Mouse (Mus musculus) midbrain, embryonic 16.5 days (tissue): Measurements from ENCODE around the gene Slc34a2. TPM values are rescaled to one million over a fixed set of nuclear protein-coding genes. Genes with fewer than 3 reads are reported as not detected.

ENCODE experiments used
- ATAC-seq: fragments of 200-750 bp; cut with Nextera tagmentation; 2 replicates; pipeline ENCODE4 v1.8.0; 2017; ENCODE audit warnings: moderate TSS enrichment
- H3K27ac ChIP-seq: fragments of 300-500 bp; sonication (generic); 2 replicates; pipeline ENCODE4 v1.5.1; 2014; ENCODE audit warnings: mild to moderate bottlenecking, low read length, mixed read lengths
- H3K27me3 ChIP-seq: fragments of 300-500 bp; sonication (generic); 2 replicates; pipeline ENCODE4 v1.6.1; 2014; ENCODE audit warnings: low read depth, low read length, mixed read lengths; ENCODE audit not compliant: control insufficient read depth, insufficient read depth
- H3K36me3 ChIP-seq: fragments of 300-500 bp; sonication (generic); 2 replicates; pipeline ENCODE4 v1.6.1; 2014; ENCODE audit warnings: mild to moderate bottlenecking, low read length, moderate library complexity, mixed read lengths; ENCODE audit not compliant: control insufficient read depth, insufficient read depth
- H3K4me1 ChIP-seq: fragments of 300-500 bp; sonication (generic); 2 replicates; pipeline ENCODE4 v1.6.1; 2014; ENCODE audit warnings: mild to moderate bottlenecking, low read length, mixed read lengths; ENCODE audit not compliant: control insufficient read depth, insufficient read depth
- H3K4me2 ChIP-seq: fragments of 300-500 bp; sonication (generic); 2 replicates; pipeline ENCODE4 v1.6.1; 2014; ENCODE audit warnings: mild to moderate bottlenecking, low read length, mixed read lengths
- H3K4me3 ChIP-seq: fragments of 300-500 bp; sonication (generic); 2 replicates; pipeline ENCODE4 v1.5.1; 2014; ENCODE audit warnings: low read depth, mild to moderate bottlenecking, low read length, moderate library complexity, mixed read lengths
- H3K9ac ChIP-seq: fragments of 300-500 bp; sonication (generic); 2 replicates; pipeline ENCODE4 v1.6.1; 2014; ENCODE audit warnings: low read depth, low read length, mixed read lengths
- H3K9me3 ChIP-seq: fragments of 300-500 bp; sonication (generic); replicated peaks from 2 replicates; pipeline ENCODE4 v1.6.1; 2014; ENCODE audit warnings: mild to moderate bottlenecking, low read length, mixed read lengths; ENCODE audit not compliant: control insufficient read depth, poor library complexity, severe bottlenecking
- WGBS: fragments of 180-500 bp; shearing (Covaris S2); extraction: QIAGEN DNeasy Blood & Tissue Kit; methylation state at CpG from one replicate; pipeline ENCODE4 v1.1.7; 2014; 5-methylcytosine and 5-hydroxymethylcytosine counted together
- polyA plus RNA-seq: library from polyadenylated mRNA; unstranded; fragments of >200 nt; fragmentation: Nextera tagmentation; extraction: Ambion mirVana; gene quantifications from 2 replicates; pipeline ENCODE4 v1.2.1, GENCODE M21; 2015

Slc34a2 gene
- polyA plus RNA-seq, 1 experiment from 2014 or later, result 0.15 TPM

DNA sequence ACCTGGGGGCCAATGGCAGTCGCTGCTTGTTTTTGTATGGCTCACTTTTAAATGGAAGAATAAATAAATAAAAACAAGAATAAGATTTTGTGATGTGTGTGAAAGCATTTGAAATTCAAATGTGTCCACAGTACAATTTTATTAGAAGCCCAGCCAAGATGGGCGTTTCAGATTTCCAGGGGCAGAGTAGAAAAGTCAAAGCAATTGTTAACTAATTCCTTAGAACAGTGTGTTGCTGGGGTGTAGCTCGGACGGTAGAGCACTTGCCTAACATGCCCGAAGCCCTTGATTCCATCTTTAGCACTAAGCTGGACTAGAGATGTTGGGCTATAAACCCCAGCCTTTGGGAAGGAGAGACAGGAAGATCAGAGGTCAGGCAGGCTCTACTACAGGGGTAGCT, 73.2 kb downstream of the Slc34a2 start:
- Histone ChIP-seq H3K4me1 (peaks cover 10% of the 10 kb centered on the region; the same call in 1 of the 2 replicates), H3K9me3 (no peaks in the 10 kb centered on the region), H3K4me2 (no peak overlapping the region), H3K9ac (no peak overlapping the region), H3K27ac (no peak overlapping the region), H3K36me3 (no peaks in the 10 kb centered on the region), H3K4me3 (no peak overlapping the region), H3K27me3 (no peaks in the 10 kb centered on the region)
- 51% methylated on average over 5 of the region's 5 CpGs for WGBS
- ATAC-seq, result 0 out of 2 replicates have a peak, but pooled peaks have one; percentile 36

DNA sequence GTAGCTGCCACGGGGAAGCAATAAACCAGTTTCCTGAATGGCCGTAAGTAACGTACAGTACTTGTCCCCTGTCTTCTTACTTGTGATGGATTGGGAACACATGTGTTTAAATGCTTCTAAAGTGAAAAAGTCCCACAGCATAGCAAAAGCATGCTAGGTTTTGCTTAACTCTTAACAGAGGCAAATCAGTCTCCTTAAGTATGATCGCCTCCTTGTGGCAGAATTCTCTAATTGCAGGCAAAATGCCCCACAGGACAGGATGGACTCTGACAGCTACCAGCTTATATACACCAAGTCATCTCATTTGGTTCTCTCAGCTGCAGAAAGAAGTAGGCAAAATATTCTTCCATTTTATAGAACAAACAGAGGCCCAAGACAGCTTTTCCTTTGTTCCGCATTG, 75.1 kb downstream of the Slc34a2 start:
- Histone ChIP-seq H3K27me3 (no peaks in the 10 kb centered on the region), H3K4me1 (peaks cover 10% of the 10 kb centered on the region; the same call in 1 of the 2 replicates), H3K27ac (no peak overlapping the region), H3K9ac (no peak overlapping the region), H3K4me3 (no peak overlapping the region), H3K36me3 (peaks cover 2% of the 10 kb centered on the region; the same call in 1 of the 2 replicates), H3K9me3 (no peaks in the 10 kb centered on the region), H3K4me2 (no peak overlapping the region)
- no peak for ATAC-seq
- 93% methylated on average over 5 of the region's 5 CpGs for WGBS

DNA sequence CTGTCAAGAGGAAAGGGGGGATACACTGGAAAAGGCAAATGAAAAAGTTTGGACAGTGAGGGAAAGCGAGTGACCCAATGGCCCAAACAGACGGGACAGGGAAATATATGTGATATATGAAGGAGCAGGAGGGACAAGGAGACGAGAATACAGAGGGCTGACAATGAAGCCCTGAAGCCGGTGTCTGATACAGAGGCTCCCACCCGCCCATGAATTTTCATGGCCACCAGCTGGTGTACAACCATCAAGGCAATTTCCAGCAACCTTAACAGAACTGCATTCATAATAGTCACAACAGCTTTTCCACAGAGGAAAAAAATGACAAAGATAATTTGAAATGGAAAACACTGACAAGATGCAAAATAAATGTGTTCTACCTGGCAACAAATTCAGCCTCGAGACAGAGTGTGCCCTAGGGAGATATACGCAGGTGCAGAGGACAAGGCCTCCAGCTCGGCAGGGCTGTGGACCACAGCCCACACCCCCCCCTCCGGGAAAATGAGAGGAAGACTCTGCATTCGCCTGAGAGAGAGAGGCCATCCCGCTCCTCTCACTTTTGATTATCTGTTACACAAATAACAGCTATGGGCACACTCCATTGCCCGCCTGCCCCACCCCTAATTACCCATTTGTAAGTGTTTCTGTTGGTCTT, 76.9 kb downstream of the Slc34a2 start:
- Histone ChIP-seq H3K9ac (no peak overlapping the region), H3K27ac (no peak overlapping the region), H3K4me1 (peaks cover 10% of the 10 kb centered on the region; the same call in 1 of the 2 replicates), H3K4me2 (no peak overlapping the region), H3K4me3 (no peak overlapping the region), H3K27me3 (no peaks in the 10 kb centered on the region), H3K36me3 (peaks cover 2% of the 10 kb centered on the region; the same call in 1 of the 2 replicates), H3K9me3 (no peaks in the 10 kb centered on the region)
- 60% methylated on average over 12 of the region's 12 CpGs for WGBS
- peak; percentile 63 for ATAC-seq

DNA sequence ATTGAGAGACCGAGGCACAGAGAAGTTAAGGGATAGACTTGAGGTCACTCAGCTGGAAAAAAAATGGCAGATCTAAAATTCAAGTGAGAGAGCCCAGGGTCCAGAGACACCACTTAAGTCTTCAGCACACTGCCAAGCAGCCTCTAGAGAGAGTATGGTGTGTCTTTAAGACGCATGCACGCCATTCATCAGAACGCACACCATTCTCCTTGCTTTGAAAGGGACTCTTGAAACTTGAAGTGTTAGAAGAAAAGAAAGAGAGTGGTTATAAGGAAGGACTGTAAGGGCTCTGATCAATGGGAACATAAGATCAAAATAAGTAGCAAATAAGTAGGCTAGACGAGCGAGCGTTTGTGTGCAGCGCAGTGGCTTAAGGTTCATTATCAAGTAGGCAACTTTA, 80.3 kb downstream of the Slc34a2 start:
- no peak overlapping the region for H3K9ac ChIP-seq
- 79% methylated on average over 8 of the region's 8 CpGs for WGBS
- ATAC-seq, result no peak

DNA sequence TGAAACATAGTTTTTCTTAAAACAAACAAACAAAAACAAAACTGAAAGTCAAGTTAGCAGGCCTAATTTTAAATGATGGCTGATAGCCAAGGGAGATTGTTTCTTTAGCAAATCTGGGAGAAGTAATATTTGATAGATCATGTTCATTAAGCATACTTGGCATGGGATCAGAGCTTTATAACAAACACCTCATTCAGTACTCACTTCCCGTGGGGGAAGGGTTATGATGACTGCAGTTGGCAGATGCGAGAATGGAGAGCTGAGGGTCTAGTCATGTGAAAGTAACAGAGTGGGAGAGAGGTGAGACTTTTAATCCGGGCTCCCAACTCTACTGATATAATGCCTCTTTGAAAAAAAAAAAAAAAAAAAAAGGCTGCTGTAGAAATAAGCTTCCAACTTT, 81.8 kb downstream of the Slc34a2 start:
- H3K27ac ChIP-seq, result no peak overlapping the region
- H3K9me3 ChIP-seq, result no peaks in the 10 kb centered on the region
- peaks cover 9% of the 10 kb centered on the region; the same call in 1 of the 2 replicates for H3K36me3 ChIP-seq
- ATAC-seq, result no peak
- H3K4me1 ChIP-seq, result peaks cover 15% of the 10 kb centered on the region
- 57% methylated on average over 3 of the region's 3 CpGs for WGBS
- no peak overlapping the region for H3K4me2 ChIP-seq
- no peak overlapping the region for H3K9ac ChIP-seq
- no peak overlapping the region for H3K4me3 ChIP-seq
- H3K27me3 ChIP-seq, result no peaks in the 10 kb centered on the region

More for the DNA sequence above, 80.3 kb downstream of the Slc34a2 start:
- H3K27ac ChIP-seq, result no peak overlapping the region
- no peak overlapping the region for H3K4me2 ChIP-seq
- H3K4me3 ChIP-seq, result no peak overlapping the region
- H3K27me3 ChIP-seq, result no peaks in the 10 kb centered on the region
- H3K4me1 ChIP-seq, result peaks cover 9% of the 10 kb centered on the region
- H3K9me3 ChIP-seq, result no peaks in the 10 kb centered on the region
- peaks cover 9% of the 10 kb centered on the region; the same call in 1 of the 2 replicates for H3K36me3 ChIP-seq

Other genes starting within 250 kb of the Slc34a2 start
- gene Anapc4, start 204.1 kb upstream of the Slc34a2 start, polyA plus RNA-seq, result 115 and 117 TPM in 2 replicates
- 6.8 and 7.3 TPM in 2 replicates for gene Sel1l3, start 175.8 kb downstream of the Slc34a2 start, polyA plus RNA-seq
- gene Smim20, start 229.0 kb downstream of the Slc34a2 start, polyA plus RNA-seq, result 65.6 and 71.0 TPM in 2 replicates